10 mouse cellular contexts compared by ENCODE assay signal in genomic region chr6:16550445-16550844, GRCm38 (mm10).
A peak's percentile ranks its signal among the peaks of the same experiment; 100 is the strongest.
DNase-seq lines count a peak whose midpoint lies in the region; ATAC-seq and TF ChIP-seq lines count a peak whose summit lies in the region.
"Had no signal": no experiment of that assay in that cellular context is flagged by ENCODE, and none has a peak within 500 bp of the region (broad histone marks: within the 10 kb centered on the region; RNA-seq: fewer than 3 reads in every experiment).

No protein-coding gene starts in this region.

- H3K9me3 ChIP-seq in stomach, postnatal 0 days (ENCODE audit: control insufficient read depth, low read length), result no peaks in the 10 kb centered on the region

- H3K27me3 ChIP-seq in stomach, postnatal 0 days (ENCODE audit: control insufficient read depth, insufficient read depth, low read length), result no peaks in the 10 kb centered on the region

- peak; percentile 17 to 25 for DNase-seq in cerebellum, postnatal 25 days
- no peak for DNase-seq in cerebellum, adult 18-20 months
- DNase-seq in Muller cell, postnatal 12 days (ENCODE audit: inconsistent ontology term), result peak; percentile 7
- DNase-seq in frontal cortex, postnatal 14 days (ENCODE audit: low spot score in 2 of 2), result peak; percentile 26 to 27
- peak; percentile 33 to 67 for DNase-seq in left cerebral cortex, postnatal 14 days (ENCODE audit: low spot score in 2 of 2)
- DNase-seq in stomach, postnatal 0 days (ENCODE audit: low spot score), result no peak
- DNase-seq in gastrocnemius, adult 2 months, result no peak
- DNase-seq in urinary bladder, adult 18-20 months (ENCODE audit: low spot score in 2 of 2), result no peak

- H3K27ac ChIP-seq in stomach, postnatal 0 days (replicated peaks), result no peak overlapping the region
- H3K27ac ChIP-seq in gastrocnemius, adult 2 months, result no peak overlapping the region
- H3K27ac ChIP-seq: macrophage had no signal

- H3K9ac ChIP-seq in stomach, postnatal 0 days (ENCODE audit: low read length), result no peak overlapping the region

- TF ChIP-seq CTCF in stomach, postnatal 0 days (IDR thresholded peaks at IDR 0.05; ENCODE audit: low read depth), result peak; percentile 59
- no peak for TF ChIP-seq CTCF in gastrocnemius, adult 2 months (IDR thresholded peaks at IDR 0.05)

- no peaks in the 10 kb centered on the region for H3K36me3 ChIP-seq in stomach, postnatal 0 days (ENCODE audit: control insufficient read depth, insufficient read depth, low read length)

- ATAC-seq in stomach, postnatal 0 days (ENCODE audit: low FRiP score, low TSS enrichment), result no peak

- 60% methylated on average over 9 of the region's 9 CpGs for WGBS in stomach, postnatal 0 days

- no peak for TF ChIP-seq EP300 in stomach, postnatal 0 days (optimal IDR thresholded peaks at IDR 0.05)

- H3K4me3 ChIP-seq in stomach, postnatal 0 days (ENCODE audit: low read depth, low read length), result no peak overlapping the region
- H3K4me3 ChIP-seq in gastrocnemius, adult 2 months, result no peak overlapping the region
- H3K4me3 ChIP-seq: erythroblast, embryonic 14.5 days had no signal

- no peak overlapping the region for H3K4me2 ChIP-seq in stomach, postnatal 0 days (replicated peaks; ENCODE audit: low read depth)

- intact Hi-C loops in left cerebral cortex, postnatal 14 days (cut with DNase I), result loop anchor here (5.0 kb wide), 1 partner anchor 1648 kb away; the partner anchor contains the start of gene Foxp2
- intact Hi-C loops in gastrocnemius, adult 2 months (cut with DNase I), result no loop called here

- no peaks in the 10 kb centered on the region for H3K4me1 ChIP-seq in stomach, postnatal 0 days (replicated peaks; ENCODE audit: control insufficient read depth, insufficient read depth)

Comparison
In these comparisons a context has a peak if more than half of its experiments do, and no peak if none do; other contexts are left out.
1. DNase-seq: peak in cerebellum, postnatal 25 days (2 of 2), Muller cell, postnatal 12 days (single experiment), frontal cortex, postnatal 14 days (2 of 2) and left cerebral cortex, postnatal 14 days (2 of 2); none in cerebellum, adult 18-20 months (0 of 2), stomach, postnatal 0 days (single experiment), gastrocnemius, adult 2 months (single experiment) and urinary bladder, adult 18-20 months (0 of 2).